Mouse (Mus musculus): ENCODE measurements around the gene Efemp2. TPM values are rescaled to one million over a fixed set of nuclear protein-coding genes. Genes with fewer than 3 reads are reported as not detected.

Efemp2 gene
- polyA plus RNA-seq, 1 experiment = 2.0 TPM

DNA sequence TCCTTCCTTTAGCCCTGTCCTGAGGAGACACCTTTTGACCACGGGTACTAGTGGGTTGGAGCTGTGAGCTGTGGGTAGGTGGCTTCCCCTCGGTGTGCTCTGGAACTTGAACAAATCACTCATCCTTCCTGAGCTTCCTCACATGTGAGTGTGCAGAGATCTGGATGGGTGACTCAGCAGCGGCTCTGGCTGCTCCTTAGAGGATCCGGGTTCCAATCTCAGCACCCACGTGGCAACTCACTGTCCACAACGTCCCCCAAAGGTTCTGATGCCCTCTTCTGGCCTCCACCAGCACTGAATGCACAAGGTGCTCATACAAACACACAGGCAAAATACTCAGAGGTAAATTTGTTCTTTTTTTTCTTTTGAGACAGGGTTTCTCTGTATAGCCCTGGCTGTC, 22.0 kb upstream of the Efemp2 start:
- Histone ChIP-seq H3K36me3 (replicated peaks; ENCODE audit: low read length) (peaks cover 20% of the 10 kb centered on the region), H3K27me3 (replicated peaks) (peaks cover 44% of the 10 kb centered on the region), H3K4me3 (replicated peaks) (no peak overlapping the region), H3K9me3 (no peaks in the 10 kb centered on the region), H3K4me1 (peaks cover 64% of the 10 kb centered on the region)
- no peak for TF ChIP-seq FLI1 (IDR thresholded peaks at IDR 0.05; ENCODE audit: low read length)
- no peak for TF ChIP-seq GATA1 (IDR thresholded peaks at IDR 0.05; ENCODE audit: borderline replicate concordance, low read length)

DNA sequence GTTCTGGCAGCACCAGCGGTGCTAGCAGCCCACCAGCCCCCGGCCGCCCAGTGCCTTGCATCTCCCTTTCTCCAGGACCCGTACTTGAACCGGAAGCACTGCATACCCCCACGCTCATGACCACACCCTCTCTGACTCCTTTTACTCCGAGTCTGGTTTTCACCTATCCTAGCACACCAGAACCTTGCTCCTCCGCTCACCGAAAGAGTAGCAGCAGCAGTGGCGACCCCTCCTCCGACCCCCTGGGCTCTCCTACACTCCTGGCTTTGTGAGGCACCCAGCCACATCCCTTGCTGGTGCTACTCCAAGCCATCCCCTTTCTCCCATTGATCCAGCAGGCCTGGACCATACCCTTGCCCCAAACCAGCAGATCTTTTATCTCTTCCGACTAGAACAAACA, 18.7 kb upstream of the Efemp2 start:
- Histone ChIP-seq H3K4me1 (peaks cover 53% of the 10 kb centered on the region), H3K4me3 (replicated peaks) (no peak overlapping the region), H3K27me3 (replicated peaks) (peaks cover 14% of the 10 kb centered on the region), H3K36me3 (replicated peaks; ENCODE audit: low read length) (peaks cover 20% of the 10 kb centered on the region), H3K9me3 (no peaks in the 10 kb centered on the region)
- TF ChIP-seq FLI1 (IDR thresholded peaks at IDR 0.05; ENCODE audit: low read length) (no peak), GATA1 (IDR thresholded peaks at IDR 0.05; ENCODE audit: borderline replicate concordance, low read length) (no peak)

DNA sequence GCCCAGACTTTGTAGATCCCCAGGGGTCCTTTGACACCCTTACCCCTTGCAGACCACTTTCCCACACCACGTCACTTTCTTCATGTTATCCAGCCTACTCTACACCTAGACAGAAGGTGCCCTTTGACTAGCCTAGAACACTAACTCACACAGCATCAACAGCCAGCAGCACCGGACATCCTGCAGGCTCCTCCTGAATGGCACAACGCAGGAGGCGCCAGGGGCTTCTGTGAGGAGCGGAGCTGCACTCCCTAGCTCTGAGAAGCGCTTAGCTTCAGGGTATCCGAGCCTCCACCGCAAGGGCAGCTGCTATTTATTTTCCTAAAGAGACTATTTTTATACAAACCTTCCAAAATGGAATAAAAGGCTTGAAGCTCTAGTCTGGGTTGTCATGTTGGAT, 18.2 kb upstream of the Efemp2 start:
- H3K4me3 ChIP-seq (replicated peaks) = peak overlapping the region; percentile 72
- peaks cover 50% of the 10 kb centered on the region for H3K4me1 ChIP-seq
- TF ChIP-seq FLI1 (IDR thresholded peaks at IDR 0.05; ENCODE audit: low read length) (no peak), GATA1 (IDR thresholded peaks at IDR 0.05; ENCODE audit: borderline replicate concordance, low read length) (no peak)
- H3K36me3 ChIP-seq (replicated peaks; ENCODE audit: low read length) = peaks cover 20% of the 10 kb centered on the region
- peaks cover 9% of the 10 kb centered on the region for H3K27me3 ChIP-seq (replicated peaks)
- no peaks in the 10 kb centered on the region for H3K9me3 ChIP-seq

DNA sequence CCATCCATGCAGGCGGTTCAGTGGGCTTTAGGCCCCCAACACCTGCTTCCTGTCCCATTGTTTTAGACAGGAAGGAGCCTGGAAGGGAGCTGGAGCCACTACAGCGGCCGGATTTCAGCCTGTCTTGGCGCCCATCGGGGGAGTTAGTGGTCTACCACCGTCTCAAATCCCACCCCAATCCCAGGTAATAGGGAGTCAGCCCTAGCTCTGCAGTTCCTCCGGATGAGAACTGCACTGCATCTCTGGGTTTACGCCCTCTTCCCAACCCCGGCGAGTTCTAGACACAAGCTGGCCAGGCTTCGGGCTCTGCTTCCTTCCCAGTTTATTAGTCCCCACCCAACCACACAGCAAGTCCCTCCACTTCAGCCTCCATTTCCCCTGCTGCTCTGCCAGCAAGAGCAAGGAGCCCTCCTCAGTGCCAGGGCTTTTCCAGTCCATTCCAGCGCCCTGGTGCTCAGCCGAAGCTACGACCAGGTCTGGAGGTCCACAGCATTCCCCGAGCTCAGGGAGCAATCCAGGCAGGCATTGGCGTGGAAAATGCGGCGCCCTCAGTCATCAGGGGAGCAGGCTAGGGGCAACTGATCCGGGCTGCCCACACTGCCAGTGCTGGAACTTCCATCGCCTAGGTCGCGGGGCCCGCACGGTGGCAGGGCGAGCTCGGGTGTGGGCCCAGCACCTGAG, 17.4 kb upstream of the Efemp2 start:
- H3K9me3 ChIP-seq = no peaks in the 10 kb centered on the region
- TF ChIP-seq FLI1 (IDR thresholded peaks at IDR 0.05; ENCODE audit: low read length) (no peak), GATA1 (IDR thresholded peaks at IDR 0.05; ENCODE audit: borderline replicate concordance, low read length) (no peak)
- peaks cover 56% of the 10 kb centered on the region for H3K4me1 ChIP-seq
- H3K36me3 ChIP-seq (replicated peaks; ENCODE audit: low read length) = peaks cover 20% of the 10 kb centered on the region
- peak overlapping the region; percentile 97 for H3K4me3 ChIP-seq (replicated peaks)
- H3K27me3 ChIP-seq (replicated peaks) = peaks cover 4% of the 10 kb centered on the region

DNA sequence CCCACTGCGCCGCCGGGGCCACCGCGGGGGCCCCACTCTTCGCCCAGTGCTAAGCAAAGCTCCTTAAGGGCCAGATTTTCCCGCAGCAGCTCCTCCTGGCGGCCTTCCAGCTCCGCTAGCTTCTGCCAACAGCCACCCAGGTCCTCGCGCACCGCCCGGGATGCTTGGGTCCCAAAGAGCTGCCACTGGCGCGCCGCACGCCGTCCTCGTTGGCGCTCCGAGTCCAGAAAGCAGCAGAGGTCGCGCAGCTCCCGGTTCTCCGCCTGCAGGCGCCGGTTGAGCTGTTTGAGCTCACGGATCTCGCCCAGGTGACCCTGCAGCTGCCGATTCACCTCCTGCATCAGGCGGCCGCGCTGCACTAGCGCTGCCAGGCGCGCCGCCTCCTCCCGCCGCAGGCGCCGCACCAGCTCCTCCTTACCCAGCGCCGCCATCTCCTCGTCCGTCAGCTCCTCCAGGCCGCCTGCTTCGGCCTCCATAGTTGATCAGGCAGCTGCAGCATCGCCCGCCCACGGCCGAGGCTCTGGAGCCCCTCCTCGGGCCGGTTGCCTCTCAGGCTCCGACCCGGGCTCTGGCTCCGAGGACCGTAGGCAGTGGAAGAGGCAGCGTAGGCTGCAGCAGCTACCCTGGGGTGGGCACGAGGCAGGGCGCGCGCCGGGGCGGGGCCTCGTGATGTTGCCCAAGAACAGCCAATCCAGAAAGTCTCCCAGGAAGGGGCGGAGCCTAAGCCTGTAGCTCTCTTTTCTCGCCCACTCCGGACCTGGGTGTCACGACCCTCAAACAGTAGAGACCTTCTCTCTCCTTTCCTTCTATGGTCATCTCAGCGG, 16.6 kb upstream of the Efemp2 start:
- TF ChIP-seq GATA1 (IDR thresholded peaks at IDR 0.05; ENCODE audit: borderline replicate concordance, low read length) = no peak
- no peak for TF ChIP-seq FLI1 (IDR thresholded peaks at IDR 0.05; ENCODE audit: low read length)
- Histone ChIP-seq H3K4me1 (peaks cover 57% of the 10 kb centered on the region), H3K27me3 (replicated peaks) (no peaks in the 10 kb centered on the region), H3K36me3 (replicated peaks; ENCODE audit: low read length) (peaks cover 28% of the 10 kb centered on the region), H3K4me3 (replicated peaks) (peak overlapping the region; percentile 97), H3K9me3 (no peaks in the 10 kb centered on the region)

DNA sequence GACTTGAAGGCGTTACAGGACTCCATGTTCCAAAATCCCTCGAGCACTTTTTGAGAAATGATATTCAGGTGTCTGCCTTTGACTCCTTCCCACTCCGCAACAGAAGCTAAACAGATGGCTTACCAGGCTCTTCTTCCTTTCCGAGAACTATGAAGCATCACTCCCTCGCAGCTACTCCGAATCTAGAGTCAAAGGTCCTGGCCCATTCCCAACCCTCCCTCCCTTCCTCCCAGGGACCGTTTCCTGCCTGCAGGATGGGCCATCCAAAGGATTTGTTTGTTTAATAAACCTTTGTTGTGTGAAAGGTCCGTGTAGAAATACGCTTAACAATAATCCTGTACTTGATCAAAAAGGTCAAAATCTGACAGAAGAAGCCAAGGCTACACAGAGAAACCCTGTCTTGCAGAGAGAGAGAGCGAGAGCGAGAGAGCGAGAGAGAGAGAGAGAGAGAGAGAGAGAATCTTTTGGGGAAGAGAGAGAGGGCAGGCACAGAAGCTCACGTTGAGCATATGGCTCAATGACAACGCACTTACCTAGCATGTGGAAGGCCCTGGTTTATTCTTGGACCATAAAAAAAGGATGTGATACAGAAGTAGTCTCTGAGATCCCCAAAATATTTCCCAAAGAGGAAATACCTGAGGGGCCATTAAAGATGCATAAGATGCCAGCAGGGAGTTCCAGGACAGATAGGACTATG, 15.9 kb upstream of the Efemp2 start, which contains the start of gene Ccdc85b:
Ccdc85b (minus strand) TSS at position 149 of the 697 bp plus-strand sequence.
- no peaks in the 10 kb centered on the region for H3K27me3 ChIP-seq (replicated peaks)
- peaks cover 57% of the 10 kb centered on the region for H3K4me1 ChIP-seq
- peak within 1 kb of the TSS; percentile 97 for H3K4me3 ChIP-seq (replicated peaks)
- H3K9me3 ChIP-seq = no peaks in the 10 kb centered on the region
- H3K36me3 ChIP-seq (replicated peaks; ENCODE audit: low read length) = peaks cover 35% of the 10 kb centered on the region
- TF ChIP-seq FLI1 (IDR thresholded peaks at IDR 0.05; ENCODE audit: low read length) (no peak), GATA1 (IDR thresholded peaks at IDR 0.05; ENCODE audit: borderline replicate concordance, low read length) (no peak)

DNA sequence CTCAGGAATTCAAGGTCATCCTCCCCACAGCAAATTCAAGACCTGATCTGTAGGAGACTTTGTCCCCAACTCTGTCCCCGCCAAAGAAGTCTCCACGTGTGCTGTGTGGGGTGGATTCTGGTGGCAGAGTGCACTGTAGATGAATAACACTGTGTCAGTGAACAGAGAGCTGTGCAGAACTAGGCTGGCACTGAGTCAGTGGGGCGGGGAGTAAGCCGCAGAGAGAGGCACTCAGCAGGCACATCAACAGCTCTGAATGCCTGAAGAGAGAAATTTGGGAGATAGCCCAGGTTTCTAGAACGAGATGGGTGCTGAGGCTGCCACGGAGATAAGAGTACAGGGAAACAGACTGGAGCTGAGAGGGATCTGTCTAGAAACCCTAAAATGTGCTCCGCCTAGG, 14.7 kb upstream of the Efemp2 start:
- H3K36me3 ChIP-seq (replicated peaks; ENCODE audit: low read length) = peaks cover 42% of the 10 kb centered on the region
- TF ChIP-seq GATA1 (IDR thresholded peaks at IDR 0.05; ENCODE audit: borderline replicate concordance, low read length) = no peak
- no peak for TF ChIP-seq FLI1 (IDR thresholded peaks at IDR 0.05; ENCODE audit: low read length)
- H3K4me1 ChIP-seq = peaks cover 65% of the 10 kb centered on the region
- H3K9me3 ChIP-seq = no peaks in the 10 kb centered on the region
- H3K27me3 ChIP-seq (replicated peaks) = no peaks in the 10 kb centered on the region
- no peak overlapping the region for H3K4me3 ChIP-seq (replicated peaks)

DNA sequence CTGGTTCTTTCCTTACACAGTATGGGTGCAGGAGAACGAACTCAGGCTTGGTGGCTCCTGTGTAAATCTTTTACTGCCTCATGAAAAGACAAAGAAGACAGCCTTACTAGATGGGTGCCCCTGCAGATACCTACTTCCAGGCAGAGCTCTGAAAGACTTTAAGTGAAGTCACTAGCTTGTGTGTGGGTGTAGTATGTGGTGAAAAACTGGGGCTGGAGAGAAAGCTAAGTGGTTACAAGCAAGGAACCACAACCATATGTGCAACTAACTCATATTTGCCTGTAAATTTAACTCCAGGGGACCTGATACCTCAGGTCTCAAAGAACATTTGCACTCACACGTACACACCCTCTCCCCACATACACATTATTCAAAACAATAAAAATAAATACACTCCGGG, 13.9 kb upstream of the Efemp2 start:
- Histone ChIP-seq H3K4me1 (peaks cover 71% of the 10 kb centered on the region), H3K27me3 (replicated peaks) (no peaks in the 10 kb centered on the region), H3K4me3 (replicated peaks) (peak overlapping the region; percentile 100), H3K9me3 (no peaks in the 10 kb centered on the region), H3K36me3 (replicated peaks; ENCODE audit: low read length) (peaks cover 42% of the 10 kb centered on the region)
- TF ChIP-seq GATA1 (IDR thresholded peaks at IDR 0.05; ENCODE audit: borderline replicate concordance, low read length) = no peak
- no peak for TF ChIP-seq FLI1 (IDR thresholded peaks at IDR 0.05; ENCODE audit: low read length)

DNA sequence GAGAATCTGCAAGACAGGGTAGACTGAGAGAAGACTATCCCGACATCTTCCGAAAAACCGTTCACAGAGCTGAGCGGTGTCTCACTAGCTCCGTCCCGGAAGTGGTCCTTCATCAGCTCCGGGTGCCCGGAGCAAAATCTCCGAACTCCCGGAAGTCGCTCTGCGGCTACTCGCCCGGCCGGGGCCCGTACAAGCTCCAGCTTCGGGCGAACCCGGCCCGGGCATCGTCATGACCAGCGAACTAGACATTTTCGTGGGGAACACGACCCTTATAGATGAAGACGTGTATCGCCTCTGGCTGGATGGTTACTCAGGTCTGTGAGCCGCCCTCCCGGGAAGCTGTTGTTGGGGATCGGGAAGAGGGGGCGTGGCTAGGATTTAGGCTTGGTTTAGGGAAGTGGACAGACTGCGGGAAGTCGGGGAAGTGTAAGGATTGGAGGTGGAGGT, 13.3 kb upstream of the Efemp2 start, which contains the start of gene Fibp:
Fibp (plus strand) TSS at position 151 of the 447 bp plus-strand sequence.
- TF ChIP-seq GATA1 (IDR thresholded peaks at IDR 0.05; ENCODE audit: borderline replicate concordance, low read length) (no peak), FLI1 (IDR thresholded peaks at IDR 0.05; ENCODE audit: low read length) (no peak)
- H3K4me1 ChIP-seq = peaks cover 69% of the 10 kb centered on the region
- no peaks in the 10 kb centered on the region for H3K27me3 ChIP-seq (replicated peaks)
- H3K9me3 ChIP-seq = no peaks in the 10 kb centered on the region
- H3K4me3 ChIP-seq (replicated peaks) = peak within 1 kb of the TSS; percentile 100
- peaks cover 42% of the 10 kb centered on the region for H3K36me3 ChIP-seq (replicated peaks; ENCODE audit: low read length)

All from megakaryocyte, embryonic 14.5 days (primary cell).